Mouse (Mus musculus): ENCODE results near the gene Gkn2.

The Gkn2 gene

GRCm38 (mm10) chr6:87373057-87373456 lies at the start of gene Gkn2:
Gene Gkn2 (plus strand): TSS chr6:87373357.
- DNase-seq (ENCODE audit: low spot score in 2 of 2), result no peak

- no peak for DNase-seq (ENCODE audit: low spot score in 2 of 2)
These were observed 49.8 kb upstream of the Gkn2 start for GRCm38 (mm10) chr6:87323381-87323780.

GRCm38 (mm10) chr6:87326932-87327331 lies 46.2 kb upstream of the Gkn2 start:
- DNase-seq (ENCODE audit: low spot score in 2 of 2), result no peak

GRCm38 (mm10) chr6:87328265-87329173 lies 44.6 kb upstream of the Gkn2 start:
- DNase-seq (ENCODE audit: low spot score in 2 of 2), result no peak

- DNase-seq (ENCODE audit: low spot score in 2 of 2), result no peak
These were observed 40.8 kb upstream of the Gkn2 start for GRCm38 (mm10) chr6:87332380-87332779.

GRCm38 (mm10) chr6:87334361-87335090 lies 38.6 kb upstream of the Gkn2 start:
- DNase-seq (ENCODE audit: low spot score in 2 of 2), result peak; percentile 72 to 78

GRCm38 (mm10) chr6:87335091-87335934 lies 37.8 kb upstream of the Gkn2 start, which contains the start of gene Antxr1:
Gene Antxr1 (minus strand): TSS chr6:87335821.
- peak; percentile 58 to 66 for DNase-seq (ENCODE audit: low spot score in 2 of 2)

- no peak for DNase-seq (ENCODE audit: low spot score in 2 of 2)
These were observed 37.2 kb upstream of the Gkn2 start for GRCm38 (mm10) chr6:87335935-87336295.

GRCm38 (mm10) chr6:87350829-87351228 lies 22.3 kb upstream of the Gkn2 start, which contains the start of gene Gkn1:
Gene Gkn1 (minus strand): TSS chr6:87350942.
- DNase-seq (ENCODE audit: low spot score in 2 of 2), result no peak

- no peak for DNase-seq (ENCODE audit: low spot score in 2 of 2)
These were observed 18.7 kb upstream of the Gkn2 start for GRCm38 (mm10) chr6:87354441-87354840.

GRCm38 (mm10) chr6:87369223-87369622 lies 3.9 kb upstream of the Gkn2 start:
- no peak for DNase-seq (ENCODE audit: low spot score in 2 of 2)

- DNase-seq (ENCODE audit: low spot score in 2 of 2), result peak; percentile 44 to 58
These were observed 11.0 kb downstream of the Gkn2 start for GRCm38 (mm10) chr6:87383926-87384691.

- peak; percentile 38 to 53 for DNase-seq (ENCODE audit: low spot score in 2 of 2)
These were observed 11.6 kb downstream of the Gkn2 start for GRCm38 (mm10) chr6:87384761-87385160.

- peak; percentile 79 to 85 for DNase-seq (ENCODE audit: low spot score in 2 of 2)
These were observed 13.0 kb downstream of the Gkn2 start for GRCm38 (mm10) chr6:87386203-87386602.

GRCm38 (mm10) chr6:87386681-87387080 lies 13.5 kb downstream of the Gkn2 start:
- no peak for DNase-seq (ENCODE audit: low spot score in 2 of 2)

GRCm38 (mm10) chr6:87388877-87389276 lies 15.7 kb downstream of the Gkn2 start, which contains the start of gene Gkn3:
Gene Gkn3 (minus strand): TSS chr6:87388935.
- DNase-seq (ENCODE audit: low spot score in 2 of 2), result no peak

- DNase-seq (ENCODE audit: low spot score in 2 of 2), result no peak
These were observed 16.4 kb downstream of the Gkn2 start for GRCm38 (mm10) chr6:87389455-87389989.

- no peak for DNase-seq (ENCODE audit: low spot score in 2 of 2)
These were observed 20.5 kb downstream of the Gkn2 start for GRCm38 (mm10) chr6:87393466-87394205.

GRCm38 (mm10) chr6:87394783-87395182 lies 21.6 kb downstream of the Gkn2 start:
- no peak for DNase-seq (ENCODE audit: low spot score in 2 of 2)

GRCm38 (mm10) chr6:87399137-87399536 lies 26.0 kb downstream of the Gkn2 start:
- peak; percentile 74 to 87 for DNase-seq (ENCODE audit: low spot score in 2 of 2)
